Mouse (Mus musculus): ENCODE results near the gene Fez2.

DNA sequence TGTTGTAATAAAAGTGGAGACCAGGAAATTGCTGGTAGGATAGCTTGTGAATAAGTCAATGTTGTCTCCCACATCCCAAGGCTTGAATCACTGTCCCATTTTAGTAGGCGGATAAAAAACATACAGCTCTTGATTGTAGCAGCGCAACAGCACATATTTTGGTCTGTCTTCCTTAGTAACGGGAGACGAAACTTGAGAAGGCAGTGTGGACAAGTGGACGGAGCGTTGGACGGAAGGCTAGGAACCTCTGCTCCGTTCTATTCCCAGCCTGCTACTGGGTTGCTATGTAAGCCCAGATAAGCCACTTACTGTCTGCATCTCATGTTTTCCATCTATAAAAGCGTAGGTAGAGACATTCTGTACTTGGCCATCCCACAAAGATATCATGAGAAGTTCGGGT lies 84.7 kb downstream of the Fez2 start:
- TF ChIP-seq CTCF (IDR thresholded peaks at IDR 0.05; ENCODE audit: low read depth) (no peak), EP300 (IDR thresholded peaks at IDR 0.05; ENCODE audit: low read depth) (no peak)

Data from liver, postnatal 0 days (tissue).